Mouse (Mus musculus): ENCODE results near the gene Epb41. TPM values are rescaled to one million over a fixed set of nuclear protein-coding genes. Genes with fewer than 3 reads are reported as not detected.

The Epb41 gene
- polyA plus RNA-seq, 1 experiment: 34.0 TPM

DNA sequence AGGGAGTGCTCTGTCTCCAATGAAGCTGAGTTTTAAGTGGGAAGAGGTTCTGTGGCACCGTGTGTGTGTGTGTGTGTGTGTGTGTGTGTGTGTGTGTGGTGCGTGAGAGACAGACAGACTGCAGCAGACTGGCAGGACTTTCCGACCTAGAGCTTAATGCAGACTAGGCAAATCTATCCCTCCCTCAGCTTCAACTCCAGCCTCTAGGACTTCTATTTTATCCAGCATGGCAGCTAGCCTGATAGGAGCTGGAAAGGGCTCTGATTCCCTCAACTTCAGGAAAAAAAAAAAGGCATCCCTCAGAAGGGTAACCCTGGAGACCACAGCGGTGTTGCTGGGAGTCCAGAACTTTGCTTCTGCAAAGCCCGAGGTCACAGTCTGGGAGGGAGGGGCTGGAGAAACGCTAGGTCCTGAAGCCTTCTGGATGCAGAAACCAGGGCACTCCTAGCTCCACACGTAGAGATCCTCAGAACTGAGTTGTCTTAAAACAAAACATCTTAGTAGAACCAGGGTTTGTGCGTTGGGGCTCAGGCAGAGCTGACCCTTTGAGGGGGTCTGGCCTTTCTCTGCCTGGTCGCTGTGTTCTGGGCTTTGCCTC is 161.0 kb downstream of the Epb41 start:
- TF ChIP-seq POLR2A (IDR thresholded peaks at IDR 0.05; ENCODE audit: low read depth, low read length): no peak
- TF ChIP-seq CTCF (IDR thresholded peaks at IDR 0.05; ENCODE audit: borderline replicate concordance, insufficient read depth, low read length): no peak
- no peak overlapping the region for H3K27ac ChIP-seq (ENCODE audit: insufficient read depth, low read length)
- no peak overlapping the region for H3K4me3 ChIP-seq (ENCODE audit: insufficient read depth, low read length)
- peaks cover 4% of the 10 kb centered on the region; the same call in 1 of the 2 replicates for H3K4me1 ChIP-seq (ENCODE audit: control insufficient read depth, insufficient read depth, low read length)

DNA sequence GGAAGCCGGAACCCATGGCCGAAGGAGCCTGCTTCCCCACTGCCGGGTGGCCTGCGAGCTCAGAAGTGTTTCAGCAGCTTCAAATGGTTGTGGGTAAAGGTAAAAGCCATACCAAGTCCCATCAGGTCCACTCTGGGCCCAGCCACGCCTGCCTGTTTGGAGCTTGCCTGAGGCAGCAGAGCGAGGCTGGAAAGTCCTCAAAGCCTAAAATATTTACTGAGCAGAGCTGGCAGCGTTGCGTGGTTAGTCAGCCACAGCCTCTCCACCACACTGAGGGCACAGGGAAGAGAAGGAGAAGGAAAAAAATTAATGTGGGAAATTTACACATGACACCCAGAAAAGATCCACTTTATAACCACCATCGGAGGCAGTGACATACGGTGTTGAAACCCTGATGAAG is 161.6 kb downstream of the Epb41 start:
- TF ChIP-seq POLR2A (IDR thresholded peaks at IDR 0.05; ENCODE audit: low read depth, low read length): no peak
- no peak for TF ChIP-seq CTCF (IDR thresholded peaks at IDR 0.05; ENCODE audit: borderline replicate concordance, insufficient read depth, low read length)
- Histone ChIP-seq H3K4me3 (ENCODE audit: insufficient read depth, low read length) (no peak overlapping the region), H3K4me1 (ENCODE audit: control insufficient read depth, insufficient read depth, low read length) (peaks cover 4% of the 10 kb centered on the region; the same call in 1 of the 2 replicates), H3K27ac (ENCODE audit: insufficient read depth, low read length) (no peak overlapping the region)

DNA sequence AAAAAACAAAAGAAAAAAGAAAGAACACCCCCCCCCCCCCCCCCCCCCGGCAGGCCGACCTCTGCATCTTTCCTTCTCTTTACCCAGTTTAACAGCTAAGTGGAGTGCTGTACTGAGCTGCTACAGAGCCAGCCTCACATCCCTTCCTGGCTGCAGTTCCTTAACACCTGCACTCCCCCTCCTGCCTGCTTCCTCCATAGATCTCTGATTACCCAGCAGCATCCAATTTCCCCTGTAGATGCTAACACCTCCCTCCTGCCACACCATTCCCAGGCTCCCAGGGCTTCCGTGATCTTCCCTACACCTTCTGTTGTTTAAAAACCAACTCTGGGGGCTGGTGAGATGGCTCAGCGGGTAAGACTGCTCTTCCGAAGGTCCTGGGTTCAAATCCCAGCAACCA is 163.6 kb downstream of the Epb41 start:
- Histone ChIP-seq H3K4me3 (ENCODE audit: insufficient read depth, low read length) (no peak overlapping the region), H3K27ac (ENCODE audit: insufficient read depth, low read length) (no peak overlapping the region), H3K4me1 (ENCODE audit: control insufficient read depth, insufficient read depth, low read length) (peaks cover 4% of the 10 kb centered on the region; the same call in 1 of the 2 replicates)
- TF ChIP-seq POLR2A (IDR thresholded peaks at IDR 0.05; ENCODE audit: low read depth, low read length) (no peak), CTCF (IDR thresholded peaks at IDR 0.05; ENCODE audit: borderline replicate concordance, insufficient read depth, low read length) (no peak)

GRCm38 (mm10) chr4:131910237-131910994 is 164.7 kb downstream of the Epb41 start:
- no peak overlapping the region for H3K27ac ChIP-seq (ENCODE audit: insufficient read depth, low read length)
- no peak for TF ChIP-seq CTCF (IDR thresholded peaks at IDR 0.05; ENCODE audit: borderline replicate concordance, insufficient read depth, low read length)
- peaks cover 4% of the 10 kb centered on the region; the same call in 1 of the 2 replicates for H3K4me1 ChIP-seq (ENCODE audit: control insufficient read depth, insufficient read depth, low read length)
- H3K4me3 ChIP-seq (ENCODE audit: insufficient read depth, low read length): no peak overlapping the region

DNA sequence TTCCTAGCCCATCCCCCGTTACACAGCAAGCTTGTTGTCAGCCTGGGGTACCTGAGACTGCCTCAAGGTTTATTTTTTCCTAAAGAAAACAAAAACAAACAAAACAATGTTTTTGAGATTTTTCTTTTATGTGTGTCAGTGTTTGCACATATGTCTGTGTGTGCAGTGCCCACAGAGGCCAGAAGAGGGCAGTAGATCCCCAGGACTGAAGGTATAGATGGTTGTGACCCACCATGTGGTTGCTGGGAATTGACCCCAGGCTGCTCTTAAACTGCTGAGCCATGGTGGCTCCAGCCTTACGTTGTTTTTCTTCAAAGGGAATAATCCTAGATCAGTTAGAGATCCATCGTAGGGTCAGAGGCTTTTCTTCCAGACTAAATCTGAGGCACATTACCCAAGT is 167.2 kb downstream of the Epb41 start:
- no peak overlapping the region for H3K4me3 ChIP-seq (ENCODE audit: insufficient read depth, low read length)
- no peak for TF ChIP-seq CTCF (IDR thresholded peaks at IDR 0.05; ENCODE audit: borderline replicate concordance, insufficient read depth, low read length)
- TF ChIP-seq POLR2A (IDR thresholded peaks at IDR 0.05; ENCODE audit: low read depth, low read length): no peak
- peaks cover 4% of the 10 kb centered on the region; the same call in 1 of the 2 replicates for H3K4me1 ChIP-seq (ENCODE audit: control insufficient read depth, insufficient read depth, low read length)
- no peak overlapping the region for H3K27ac ChIP-seq (ENCODE audit: insufficient read depth, low read length)

DNA sequence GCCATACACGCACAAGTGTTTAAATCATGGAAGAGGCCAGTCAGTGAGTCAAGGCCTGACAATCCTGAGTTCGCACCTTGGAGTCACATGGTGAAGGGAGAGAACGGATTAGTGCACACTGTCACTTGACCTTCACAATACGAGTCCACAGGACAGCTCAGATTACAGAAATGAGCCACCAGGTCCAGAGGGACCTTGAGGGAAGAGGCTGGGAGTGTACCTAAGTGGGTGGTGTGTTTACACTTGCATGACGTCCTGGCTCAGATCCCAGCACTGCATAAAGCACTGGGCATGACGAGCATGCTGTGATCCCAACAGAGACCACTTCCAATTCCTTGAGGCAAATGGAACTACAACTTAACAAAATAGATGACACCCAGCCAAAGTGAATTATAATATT is 168.7 kb downstream of the Epb41 start:
- H3K4me1 ChIP-seq (ENCODE audit: control insufficient read depth, insufficient read depth, low read length): peaks cover 4% of the 10 kb centered on the region; the same call in 1 of the 2 replicates
- no peak overlapping the region for H3K27ac ChIP-seq (ENCODE audit: insufficient read depth, low read length)
- H3K4me3 ChIP-seq (ENCODE audit: insufficient read depth, low read length): no peak overlapping the region
- TF ChIP-seq POLR2A (IDR thresholded peaks at IDR 0.05; ENCODE audit: low read depth, low read length) (no peak), CTCF (IDR thresholded peaks at IDR 0.05; ENCODE audit: borderline replicate concordance, insufficient read depth, low read length) (no peak)

DNA sequence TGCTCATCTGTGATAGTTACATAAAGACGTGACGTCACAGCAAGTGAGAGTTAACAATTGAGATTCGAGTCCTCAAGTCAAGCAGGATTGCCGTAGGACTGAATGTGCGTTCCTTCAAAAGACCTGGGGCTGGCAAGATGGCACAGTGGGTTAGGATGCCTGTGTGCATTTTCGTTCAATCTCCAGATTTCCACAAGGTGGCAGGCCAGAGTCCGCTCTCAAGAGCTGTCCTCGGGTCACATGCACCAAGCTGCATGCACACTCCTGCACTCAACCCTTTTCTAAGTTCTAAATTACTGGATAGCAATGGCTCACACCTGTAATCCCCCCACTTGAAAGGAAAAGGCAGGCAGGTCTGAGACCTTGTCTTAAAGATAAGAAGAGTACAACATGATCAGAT is 170.6 kb downstream of the Epb41 start:
- Histone ChIP-seq H3K4me1 (ENCODE audit: control insufficient read depth, insufficient read depth, low read length) (no peaks in the 10 kb centered on the region), H3K27ac (ENCODE audit: insufficient read depth, low read length) (no peak overlapping the region), H3K4me3 (ENCODE audit: insufficient read depth, low read length) (no peak overlapping the region)
- TF ChIP-seq POLR2A (IDR thresholded peaks at IDR 0.05; ENCODE audit: low read depth, low read length) (no peak), CTCF (IDR thresholded peaks at IDR 0.05; ENCODE audit: borderline replicate concordance, insufficient read depth, low read length) (peak; percentile 60; the same call in 1 of the 2 replicates)

DNA sequence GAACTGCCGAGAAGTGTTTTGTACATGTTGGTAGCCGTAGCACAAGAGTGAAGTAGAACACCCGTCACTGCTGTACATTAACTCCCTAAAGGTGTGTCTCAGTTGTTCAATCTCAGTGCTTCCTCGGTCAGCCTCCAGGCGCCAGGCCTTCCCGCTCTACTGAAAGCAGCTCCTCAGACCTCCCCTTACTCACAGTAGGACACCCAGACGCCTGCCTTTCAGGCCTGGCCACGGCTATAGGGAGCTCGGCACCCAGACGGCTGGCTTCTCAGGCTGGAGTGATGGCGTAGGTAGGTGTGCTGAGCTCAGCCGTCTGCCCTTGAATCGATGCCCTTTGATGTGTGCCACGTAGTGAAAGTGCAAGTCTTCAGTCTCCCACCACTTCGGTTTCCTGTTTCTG is 174.0 kb downstream of the Epb41 start:
- Histone ChIP-seq H3K27ac (ENCODE audit: insufficient read depth, low read length) (no peak overlapping the region), H3K4me3 (ENCODE audit: insufficient read depth, low read length) (no peak overlapping the region), H3K4me1 (ENCODE audit: control insufficient read depth, insufficient read depth, low read length) (no peaks in the 10 kb centered on the region)
- TF ChIP-seq POLR2A (IDR thresholded peaks at IDR 0.05; ENCODE audit: low read depth, low read length): no peak
- TF ChIP-seq CTCF (IDR thresholded peaks at IDR 0.05; ENCODE audit: borderline replicate concordance, insufficient read depth, low read length): no peak

DNA sequence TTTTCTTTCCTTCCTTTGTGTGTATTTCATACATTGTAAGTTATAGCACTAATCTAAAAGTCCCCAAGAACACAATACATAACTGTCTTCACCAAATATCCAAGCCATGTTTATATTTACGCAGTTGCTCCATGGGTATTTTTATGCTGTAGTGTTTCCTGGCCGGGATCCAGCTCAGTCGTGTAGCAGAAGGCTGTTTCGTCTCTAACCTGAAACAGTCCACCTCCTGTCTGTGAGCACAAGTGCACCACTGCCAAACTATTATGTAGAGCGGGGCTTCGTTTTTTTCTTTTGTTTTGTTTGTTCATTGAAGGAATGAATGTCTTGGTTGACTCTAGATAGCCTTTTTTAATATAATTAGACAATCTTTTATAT is 176.0 kb downstream of the Epb41 start:
- no peak overlapping the region for H3K4me3 ChIP-seq (ENCODE audit: insufficient read depth, low read length)
- no peaks in the 10 kb centered on the region for H3K4me1 ChIP-seq (ENCODE audit: control insufficient read depth, insufficient read depth, low read length)
- TF ChIP-seq CTCF (IDR thresholded peaks at IDR 0.05; ENCODE audit: borderline replicate concordance, insufficient read depth, low read length) (no peak), POLR2A (IDR thresholded peaks at IDR 0.05; ENCODE audit: low read depth, low read length) (no peak)
- no peak overlapping the region for H3K27ac ChIP-seq (ENCODE audit: insufficient read depth, low read length)

DNA sequence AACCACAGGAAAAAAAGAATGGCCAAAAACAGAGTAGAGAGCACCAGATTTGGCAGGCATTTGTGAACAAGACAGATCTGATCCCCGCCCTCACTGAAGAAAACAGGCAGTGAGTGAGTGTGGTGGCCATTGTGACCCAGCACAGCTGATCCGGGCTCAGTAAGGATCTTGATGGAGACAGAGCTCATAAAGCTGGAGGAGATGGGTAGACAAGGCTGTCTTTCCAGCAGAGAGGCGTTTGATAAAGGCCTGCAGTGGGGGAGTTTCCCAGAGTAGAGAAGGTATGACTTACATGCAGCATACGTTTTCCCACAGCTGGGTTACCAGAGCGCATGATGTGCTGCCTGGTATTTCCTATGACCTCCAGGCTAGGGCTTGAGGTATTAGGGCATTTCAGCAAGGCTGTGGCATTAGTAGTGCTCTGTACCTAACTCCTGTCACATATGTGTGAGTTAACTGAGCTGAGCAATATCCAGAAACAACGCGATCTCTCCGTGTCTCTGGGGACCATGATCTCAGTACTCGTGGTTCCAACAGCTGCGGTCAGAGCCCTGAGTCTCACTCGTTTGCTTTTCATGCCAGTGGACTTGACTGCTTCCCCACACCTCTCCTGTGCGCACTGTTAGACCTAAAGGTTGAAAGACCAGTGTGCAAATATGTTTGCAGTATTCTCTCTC is 176.5 kb downstream of the Epb41 start:
- Histone ChIP-seq H3K4me1 (ENCODE audit: control insufficient read depth, insufficient read depth, low read length) (no peaks in the 10 kb centered on the region), H3K4me3 (ENCODE audit: insufficient read depth, low read length) (no peak overlapping the region), H3K27ac (ENCODE audit: insufficient read depth, low read length) (no peak overlapping the region)
- no peak for TF ChIP-seq CTCF (IDR thresholded peaks at IDR 0.05; ENCODE audit: borderline replicate concordance, insufficient read depth, low read length)

Data from embryonic fibroblast, embryonic 13.5 days (primary cell).